Comparison of ENCODE assay signal across 9 mouse cellular contexts in the genomic region with DNA sequence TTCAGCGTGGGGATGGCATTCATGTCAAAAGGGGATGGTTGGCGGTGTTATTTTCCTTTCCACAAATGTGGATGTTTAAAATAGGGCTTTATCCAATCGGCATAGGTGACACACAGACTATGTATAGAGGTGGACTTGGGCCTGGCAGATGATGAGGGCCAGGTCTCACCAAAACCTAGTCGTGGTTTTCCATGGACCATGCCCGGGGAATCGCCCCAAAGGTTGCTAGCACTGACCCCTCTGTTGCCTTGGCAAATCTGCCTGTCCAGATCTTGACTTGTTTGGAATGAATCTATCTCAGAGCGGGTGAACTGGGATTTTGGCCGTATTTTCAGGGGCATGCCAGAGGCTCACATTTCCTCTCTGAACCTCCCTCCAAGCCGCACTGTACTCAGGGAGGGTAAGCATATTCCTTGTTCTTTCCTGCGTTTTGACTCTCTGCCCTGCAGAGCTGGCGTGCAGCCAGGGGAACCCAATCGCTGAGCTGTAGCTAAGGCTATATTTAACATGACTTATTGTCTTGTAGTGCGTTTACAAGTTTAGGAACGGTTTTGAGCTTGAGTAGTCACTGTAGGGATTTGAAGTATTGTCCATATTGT. TPM values are rescaled to one million over a fixed set of nuclear protein-coding genes. Genes with fewer than 3 reads are reported as not detected.
DNase-seq lines count a peak whose midpoint lies in the region; ATAC-seq lines count a peak whose summit lies in the region.
"Had no signal": no experiment of that assay in that cellular context is flagged by ENCODE, and none has a peak within 500 bp of the region (broad histone marks: within the 10 kb centered on the region; RNA-seq: fewer than 3 reads in every experiment).

No protein-coding gene starts in this region.

- H3K27ac ChIP-seq in heart, embryonic 13.5 days (replicated peaks), result peak overlapping the region; percentile 98
- H3K27ac ChIP-seq in lung, embryonic 16.5 days (ENCODE audit: low read length), result peak overlapping the region; percentile 62
- H3K27ac ChIP-seq: midbrain, embryonic 12.5 days had no signal

- no peaks in the 10 kb centered on the region for H3K27me3 ChIP-seq in heart, embryonic 13.5 days (replicated peaks)
- H3K27me3 ChIP-seq in lung, embryonic 16.5 days (ENCODE audit: control insufficient read depth, insufficient read depth, low read depth, low read length), result no peaks in the 10 kb centered on the region
- H3K27me3 ChIP-seq: midbrain, embryonic 12.5 days had no signal

- H3K9ac ChIP-seq in heart, embryonic 13.5 days, result peak overlapping the region; percentile 58
- 0 out of 2 replicates have a peak overlapping the region, but pooled peaks have one; percentile 26 for H3K9ac ChIP-seq in lung, embryonic 16.5 days (ENCODE audit: low read length)
- H3K9ac ChIP-seq: midbrain, embryonic 12.5 days had no signal

- H3K9me3 ChIP-seq in heart, embryonic 13.5 days, result no peaks in the 10 kb centered on the region
- no peaks in the 10 kb centered on the region for H3K9me3 ChIP-seq in lung, embryonic 16.5 days (ENCODE audit: control insufficient read depth, low read length)
- H3K9me3 ChIP-seq: midbrain, embryonic 12.5 days had no signal

- H3K4me2 ChIP-seq in heart, embryonic 13.5 days, result peak overlapping the region; percentile 77
- peak overlapping the region; percentile 17; the same call in 1 of the 2 replicates for H3K4me2 ChIP-seq in lung, embryonic 16.5 days (ENCODE audit: low read depth, low read length)
- H3K4me2 ChIP-seq: midbrain, embryonic 12.5 days had no signal

- DNase-seq in heart, adult 11 months, result peak; percentile 95
- DNase-seq in heart, adult 9 months (ENCODE audit: low spot score in 2 of 2), result no peak
- DNase-seq in 416B (ENCODE audit: low read depth), result peak; percentile 53
- peak; percentile 37 for DNase-seq in cerebellum, adult 8-10 months
- DNase-seq in spleen, postnatal 10 days (ENCODE audit: low spot score in 2 of 2), result no peak
- DNase-seq in spleen, postnatal 4 days (ENCODE audit: low spot score in 2 of 2), result no peak

- H3K4me3 ChIP-seq in heart, embryonic 13.5 days, result no peak overlapping the region
- no peak overlapping the region for H3K4me3 ChIP-seq in lung, embryonic 16.5 days (ENCODE audit: low read length)
- H3K4me3 ChIP-seq: midbrain, embryonic 12.5 days had no signal

- 0 out of 2 replicates have a peak, but pooled peaks cover 6% of the 10 kb centered on the region for H3K36me3 ChIP-seq in heart, embryonic 13.5 days
- no peaks in the 10 kb centered on the region for H3K36me3 ChIP-seq in lung, embryonic 16.5 days (ENCODE audit: control insufficient read depth, insufficient read depth, low read length)
- H3K36me3 ChIP-seq: midbrain, embryonic 12.5 days had no signal

- no peak for ATAC-seq in heart, embryonic 13.5 days (ENCODE audit: extremely low read depth, insufficient number of reproducible peaks, low FRiP score, low TSS enrichment)
- peak; percentile 84 for ATAC-seq in lung, embryonic 16.5 days (ENCODE audit: low read depth)

- 37% methylated on average over 14 of the region's 14 CpGs for WGBS in heart, embryonic 13.5 days
- WGBS in lung, embryonic 16.5 days, result 34% methylated on average over 14 of the region's 14 CpGs

- H3K4me1 ChIP-seq in heart, embryonic 13.5 days, result peaks cover 78% of the 10 kb centered on the region
- peaks cover 12% of the 10 kb centered on the region for H3K4me1 ChIP-seq in lung, embryonic 16.5 days (replicated peaks; ENCODE audit: control insufficient read depth, insufficient read depth, low read length)

RNA-seq across cellular contexts. Expression of a gene that starts 1.0 kb away (rescaled TPM):
- 9.4 and 11.1 TPM in 2 replicates for polyA plus RNA-seq in heart, embryonic 13.5 days (2015; fragmentation: Nextera tagmentation; extraction: Ambion mirVana)
- 0.65 and 0.88 TPM in 2 replicates for polyA plus RNA-seq in lung, embryonic 16.5 days (2015; fragmentation: Nextera tagmentation; extraction: Ambion mirVana)

RNA-seq across cellular contexts. Expression of a gene that starts 3.4 kb away (rescaled TPM):
- polyA plus RNA-seq in heart, embryonic 13.5 days (2015; fragmentation: Nextera tagmentation; extraction: Ambion mirVana), result 0.36 and 0.56 TPM in 2 replicates
- 0.11 TPM in 1 of 2 replicates, not detected in the other for polyA plus RNA-seq in lung, embryonic 16.5 days (2015; fragmentation: Nextera tagmentation; extraction: Ambion mirVana)
- polyA plus RNA-seq: midbrain, embryonic 12.5 days had no signal

Comparison
In these comparisons a context has a peak if more than half of its experiments do, and no peak if none do; other contexts are left out.
1. DNase-seq: peak in heart, adult 11 months (single experiment), 416B (single experiment) and cerebellum, adult 8-10 months (single experiment); none in heart, adult 9 months (0 of 2), spleen, postnatal 10 days (0 of 2) and spleen, postnatal 4 days (0 of 2).